Mouse (Mus musculus): ENCODE measurements at regions not wholly inside any gene's neighbourhood (a gene's known extent, or its start where the extent isn't known, plus 50 kb on each side); places are given as distances from the start of the nearest gene placed in this dataset.

GRCm38 (mm10) chr4:80002738-80003635 lies 830.9 kb upstream of the Tyrp1 start:
- WGBS (ENCODE audit: insufficient replicate concordance): 72% methylated on average over 14 of the region's 14 CpGs
- Histone ChIP-seq H3K36me3 (replicated peaks) (no peaks in the 10 kb centered on the region), H3K9ac (no peak overlapping the region), H3K9me3 (replicated peaks) (no peaks in the 10 kb centered on the region), H3K27ac (replicated peaks) (no peak overlapping the region), H3K4me1 (replicated peaks) (no peaks in the 10 kb centered on the region), H3K27me3 (no peaks in the 10 kb centered on the region), H3K4me2 (no peak overlapping the region), H3K4me3 (replicated peaks) (no peak overlapping the region)
- peak; percentile 100 for ATAC-seq (ENCODE audit: insufficient read depth)

DNA sequence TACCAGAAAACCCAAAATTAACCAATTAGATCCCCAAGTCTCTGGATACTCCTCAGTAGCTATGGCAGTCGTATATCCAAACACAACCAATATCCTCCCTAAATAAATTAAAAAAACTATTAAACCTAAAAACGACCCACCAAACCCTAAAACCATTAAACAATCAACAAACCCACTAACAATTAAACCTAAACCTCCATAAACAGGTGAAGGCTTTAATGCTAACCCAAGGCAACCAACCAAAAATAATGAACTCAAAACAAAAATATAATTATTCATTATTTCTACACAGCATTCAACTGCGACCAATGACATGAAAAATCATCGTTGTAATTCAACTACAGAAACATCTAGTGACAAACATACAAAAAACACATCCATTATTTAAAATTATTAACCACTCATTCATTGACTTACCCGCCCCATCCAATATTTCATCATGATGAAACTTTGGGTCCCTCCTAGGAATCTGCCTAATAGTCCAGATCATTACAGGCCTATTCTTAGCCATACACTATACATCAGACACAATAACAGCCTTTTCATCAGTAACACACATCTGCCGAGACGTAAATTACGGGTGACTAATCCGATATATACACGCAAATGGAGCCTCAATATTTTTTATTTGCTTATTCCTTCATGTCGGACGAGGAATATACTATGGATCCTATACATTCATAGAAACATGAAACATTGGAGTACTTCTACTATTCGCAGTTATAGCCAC lies 830.1 kb upstream of the Tyrp1 start:
- Histone ChIP-seq H3K9ac (no peak overlapping the region), H3K9me3 (replicated peaks) (no peaks in the 10 kb centered on the region), H3K27ac (replicated peaks) (no peak overlapping the region), H3K4me3 (replicated peaks) (no peak overlapping the region), H3K36me3 (replicated peaks) (no peaks in the 10 kb centered on the region), H3K4me2 (no peak overlapping the region), H3K27me3 (no peaks in the 10 kb centered on the region), H3K4me1 (replicated peaks) (no peaks in the 10 kb centered on the region)
- 66% methylated on average over 13 of the region's 13 CpGs for WGBS (ENCODE audit: insufficient replicate concordance)
- ATAC-seq (ENCODE audit: insufficient read depth): peak; percentile 77

- Histone ChIP-seq H3K4me3 (replicated peaks) (no peak overlapping the region), H3K4me1 (replicated peaks) (no peaks in the 10 kb centered on the region), H3K9me3 (replicated peaks) (no peaks in the 10 kb centered on the region), H3K27me3 (no peaks in the 10 kb centered on the region), H3K27ac (replicated peaks) (no peak overlapping the region), H3K36me3 (replicated peaks) (no peaks in the 10 kb centered on the region), H3K9ac (no peak overlapping the region), H3K4me2 (no peak overlapping the region)
- 56% methylated on average over 4 of the region's 4 CpGs for WGBS (ENCODE audit: insufficient replicate concordance)
- ATAC-seq (ENCODE audit: insufficient read depth): no peak
Observed at GRCm38 (mm10) chr4:80004366-80004700, 829.6 kb upstream of the Tyrp1 start.

DNA sequence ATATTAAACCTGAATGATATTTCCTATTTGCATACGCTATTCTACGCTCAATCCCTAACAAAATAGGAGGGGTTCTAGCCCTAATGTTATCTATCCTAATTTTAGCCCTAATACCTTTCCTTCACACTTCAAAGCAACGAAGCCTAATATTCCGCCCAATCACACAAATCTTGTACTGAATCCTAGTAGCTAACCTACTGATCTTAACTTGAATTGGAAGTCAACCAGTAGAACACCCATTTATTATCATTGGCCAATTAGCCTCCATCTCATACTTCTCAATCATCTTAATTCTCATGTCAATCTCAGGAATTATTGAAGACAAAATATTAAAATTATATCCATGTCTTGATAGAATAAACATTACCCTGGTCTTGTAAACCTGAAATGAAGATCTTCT lies 829.1 kb upstream of the Tyrp1 start:
- 75% methylated on average over 4 of the region's 4 CpGs for WGBS (ENCODE audit: insufficient replicate concordance)
- Histone ChIP-seq H3K27me3 (no peaks in the 10 kb centered on the region), H3K4me1 (replicated peaks) (no peaks in the 10 kb centered on the region), H3K27ac (replicated peaks) (no peak overlapping the region), H3K36me3 (replicated peaks) (no peaks in the 10 kb centered on the region), H3K9me3 (replicated peaks) (no peaks in the 10 kb centered on the region), H3K9ac (no peak overlapping the region), H3K4me3 (replicated peaks) (no peak overlapping the region), H3K4me2 (no peak overlapping the region)
- no peak for ATAC-seq (ENCODE audit: insufficient read depth)

DNA sequence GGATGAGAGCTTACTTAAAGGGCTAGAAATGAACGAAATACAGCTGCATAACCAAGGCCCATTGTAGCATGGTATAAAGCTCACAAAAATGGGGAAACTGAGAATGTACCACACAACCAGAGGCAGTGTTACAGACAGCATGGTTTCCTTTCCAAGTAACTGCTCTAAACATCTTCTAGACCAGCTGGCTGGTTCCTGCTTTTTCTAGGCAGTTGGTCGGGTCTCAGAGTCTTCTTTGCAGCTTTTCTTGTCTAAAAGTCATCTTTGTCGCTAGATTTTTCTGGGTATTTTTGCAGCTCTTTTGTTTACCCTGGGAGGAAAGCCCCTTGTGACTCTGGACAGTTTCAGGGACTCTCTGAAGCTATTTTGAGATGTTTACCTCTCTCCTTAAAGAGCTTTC lies 806.0 kb upstream of the Tyrp1 start:
- no peak for ATAC-seq (ENCODE audit: insufficient read depth)
- Histone ChIP-seq H3K9ac (no peak overlapping the region), H3K4me2 (no peak overlapping the region), H3K36me3 (replicated peaks) (no peaks in the 10 kb centered on the region), H3K27ac (replicated peaks) (no peak overlapping the region), H3K4me3 (replicated peaks) (no peak overlapping the region), H3K4me1 (replicated peaks) (no peaks in the 10 kb centered on the region), H3K9me3 (replicated peaks) (no peaks in the 10 kb centered on the region), H3K27me3 (no peaks in the 10 kb centered on the region)
- 32% methylated on average over 3 of the region's 3 CpGs for WGBS (ENCODE audit: insufficient replicate concordance)

DNA sequence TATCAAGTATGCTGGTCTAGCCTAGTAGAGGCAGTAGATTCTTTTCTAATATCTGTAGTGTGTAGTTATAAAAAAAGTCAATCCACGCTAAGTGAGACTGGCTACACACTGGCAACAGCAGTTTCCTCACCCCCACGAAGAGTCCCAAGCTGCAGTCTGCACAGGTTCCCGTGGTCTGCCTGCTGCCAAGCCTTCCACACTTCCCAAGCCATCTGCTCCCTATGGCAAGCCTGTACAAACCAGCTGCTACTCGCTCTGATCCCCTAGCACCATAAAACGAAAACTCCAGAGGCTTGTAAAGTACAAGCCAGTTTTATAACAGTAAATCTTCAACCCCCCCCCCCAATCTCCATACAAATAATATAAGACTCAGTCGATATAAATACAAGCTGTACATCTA lies 786.0 kb upstream of the Tyrp1 start:
- Histone ChIP-seq H3K27me3 (no peaks in the 10 kb centered on the region), H3K4me2 (no peak overlapping the region), H3K9me3 (replicated peaks) (no peaks in the 10 kb centered on the region), H3K36me3 (replicated peaks) (no peaks in the 10 kb centered on the region), H3K27ac (replicated peaks) (no peak overlapping the region), H3K9ac (no peak overlapping the region), H3K4me3 (replicated peaks) (no peak overlapping the region), H3K4me1 (replicated peaks) (no peaks in the 10 kb centered on the region)
- ATAC-seq (ENCODE audit: insufficient read depth): no peak
- WGBS (ENCODE audit: insufficient replicate concordance): 49% methylated on average over 6 of the region's 6 CpGs

Measured in liver, embryonic 15.5 days (tissue).